Mouse (Mus musculus) R1 (cell line): ENCODE data around the gene Sash3.

ENCODE experiments used
- DNase-seq: peaks from one replicate; pipeline ENCODE4 v3.0.0-alpha.2; 2018; ENCODE audit warnings: low read depth, low spot score

Sash3 gene

DNA sequence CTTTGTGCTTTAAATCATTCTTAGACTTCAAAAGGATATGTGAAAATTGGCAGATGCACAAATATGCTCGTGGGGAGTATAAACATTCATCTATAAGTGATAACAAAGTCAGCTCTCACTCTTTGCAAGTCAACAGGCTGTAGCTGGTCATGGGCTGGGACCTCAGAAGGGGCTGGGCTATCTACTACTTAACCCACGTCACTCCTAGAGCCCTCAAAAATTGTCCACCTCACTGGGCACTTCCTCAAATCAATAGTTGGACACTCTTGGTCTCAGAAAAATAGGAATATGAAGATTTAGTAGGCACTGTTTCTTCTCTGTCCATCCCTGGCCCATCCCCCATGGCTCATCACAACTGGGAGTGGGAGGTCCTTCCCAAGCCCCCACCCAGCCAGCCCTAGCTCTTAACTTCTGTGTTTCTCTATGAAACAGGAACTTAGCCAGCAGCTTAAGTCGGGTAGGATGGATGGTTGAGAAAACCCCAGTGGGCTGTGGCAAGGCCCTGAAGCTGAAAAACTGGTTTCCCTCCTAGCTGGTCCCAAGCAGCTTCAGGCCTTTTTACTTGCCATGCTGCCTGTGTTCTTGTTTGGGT lies 5.9 kb upstream of the Sash3 start:
- no peak for DNase-seq

DNA sequence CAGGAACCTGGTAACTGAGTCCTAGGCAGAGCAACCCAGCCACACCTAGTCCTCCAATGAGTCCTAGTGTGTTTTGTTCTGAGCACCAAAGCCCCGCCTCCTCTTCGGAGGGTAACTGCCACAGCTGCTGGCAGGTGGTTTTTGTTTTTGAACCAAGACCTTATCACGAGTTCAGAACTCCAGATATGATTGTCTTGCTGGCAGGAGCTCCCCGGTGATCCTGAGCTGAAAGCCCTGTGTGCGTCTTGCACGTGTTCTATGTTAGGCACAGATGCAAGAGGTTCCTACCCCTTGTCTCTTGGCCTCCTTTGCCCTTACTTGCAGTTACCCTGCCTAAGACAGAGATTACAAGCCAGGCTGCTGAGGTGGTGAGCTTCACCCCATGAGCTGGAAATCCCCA lies 4.8 kb upstream of the Sash3 start:
- DNase-seq, result peak; percentile 4

DNA sequence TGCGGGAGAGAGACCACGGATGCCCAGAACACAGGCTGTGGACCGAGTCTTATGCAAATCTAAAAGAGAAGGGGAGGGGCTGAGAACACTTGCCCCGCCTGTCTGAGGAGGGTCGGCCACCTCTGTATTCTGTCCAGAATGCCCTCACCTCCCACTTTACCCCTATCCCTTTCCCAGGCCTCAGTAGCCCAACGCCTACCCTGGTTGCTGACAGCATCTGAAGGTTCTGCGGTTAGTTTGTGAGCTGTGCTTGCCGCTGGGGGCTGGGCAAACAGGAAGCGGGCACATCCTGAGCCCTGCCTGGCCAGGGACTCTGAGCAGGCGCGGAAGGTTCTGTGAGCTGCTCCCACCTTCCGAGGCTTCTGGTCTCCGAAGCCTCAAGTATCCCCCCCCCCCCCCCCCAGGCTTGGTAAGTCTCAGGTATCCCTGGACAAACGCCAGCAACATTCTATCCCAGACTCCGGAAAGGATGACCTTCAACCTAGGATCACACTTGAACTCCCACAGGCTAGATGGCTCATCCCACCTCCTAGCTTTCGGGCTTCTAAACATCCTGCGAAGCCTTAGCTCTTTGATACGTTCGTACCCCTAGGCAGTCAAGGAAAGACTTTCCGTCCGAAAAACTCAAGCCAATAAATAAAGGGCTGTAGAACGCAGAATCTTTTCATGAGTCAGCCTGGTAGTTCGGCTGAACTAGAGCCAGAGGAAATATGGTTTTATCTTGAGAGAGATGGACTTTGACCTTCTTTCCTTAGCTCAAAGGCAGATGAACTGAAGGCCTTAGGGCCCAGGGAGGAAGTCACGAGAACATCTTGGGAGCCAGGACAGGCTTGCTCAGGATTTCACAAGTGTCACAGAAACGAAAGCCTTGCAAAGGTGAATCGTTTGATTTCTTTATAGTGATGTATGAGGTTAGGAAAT lies 2.6 kb upstream of the Sash3 start:
- no peak for DNase-seq

DNA sequence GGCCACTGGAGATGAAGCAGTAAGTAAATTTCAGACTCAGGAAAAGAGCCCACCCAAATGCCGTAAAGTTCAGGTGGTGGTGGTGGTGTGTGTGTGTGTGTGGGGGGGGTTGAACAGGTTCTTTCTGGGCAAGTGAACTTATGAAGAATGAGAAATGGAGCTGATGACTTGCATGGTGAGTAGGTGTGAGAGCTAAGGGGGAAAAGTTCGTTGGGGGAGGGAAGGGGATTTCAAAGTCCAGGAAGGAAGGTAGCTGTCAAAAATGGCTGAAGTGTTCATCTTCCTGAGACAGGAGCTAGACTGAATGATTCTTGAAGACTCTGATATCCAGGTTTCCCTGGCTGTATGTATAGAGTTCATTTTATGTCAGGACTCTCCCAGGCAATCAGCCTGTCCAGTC lies 990 bp downstream of the Sash3 start:
- no peak for DNase-seq

- DNase-seq, result no peak
Measured at GRCm38 (mm10) chrX:48147741-48148186, 1.5 kb downstream of the Sash3 start.

DNA sequence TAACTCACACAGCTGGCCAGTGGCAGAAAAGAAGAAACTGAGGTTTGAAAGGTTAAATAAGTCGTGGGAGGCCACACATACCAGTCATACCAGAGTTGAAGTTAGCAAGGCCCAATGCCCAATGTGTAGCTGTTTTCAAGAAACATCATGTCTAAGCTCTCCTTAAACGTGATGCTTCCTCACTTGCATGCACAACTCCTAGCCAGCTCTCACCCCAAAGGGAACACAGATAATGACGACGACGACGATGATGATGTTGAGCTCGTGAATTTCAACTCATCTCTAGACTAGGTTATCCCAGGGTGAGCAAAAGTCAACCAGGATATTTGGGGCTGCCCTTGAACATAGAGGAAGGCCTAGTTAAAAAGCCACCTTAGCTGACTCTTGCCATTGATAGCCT lies 5.9 kb downstream of the Sash3 start:
- DNase-seq, result no peak

GRCm38 (mm10) chrX:48153414-48153813 lies 7.2 kb downstream of the Sash3 start:
- DNase-seq, result no peak

DNA sequence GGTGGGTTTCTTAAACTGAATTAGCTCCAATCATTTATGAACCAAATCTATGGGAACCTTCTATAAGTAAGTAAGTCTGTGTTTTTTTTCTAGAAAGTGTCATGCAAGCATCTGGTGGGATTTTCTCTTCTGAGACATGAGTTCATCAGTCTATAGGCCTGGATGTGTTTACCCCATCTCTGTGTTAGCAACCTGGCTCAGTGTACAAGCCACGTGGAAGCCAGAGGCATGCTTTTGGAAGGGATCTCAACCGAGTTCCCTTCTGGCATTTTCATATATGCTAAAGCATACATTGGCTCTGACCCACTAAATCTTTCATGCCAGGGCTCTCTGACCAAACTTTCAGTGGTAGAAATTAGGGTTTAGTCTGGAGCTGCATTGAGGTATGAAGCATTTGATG lies 7.7 kb downstream of the Sash3 start:
- no peak for DNase-seq

- no peak for DNase-seq
Measured at GRCm38 (mm10) chrX:48155489-48155888, 9.3 kb downstream of the Sash3 start.

GRCm38 (mm10) chrX:48157396-48157795 lies 11.2 kb downstream of the Sash3 start:
- DNase-seq, result no peak

- no peak for DNase-seq
Measured at GRCm38 (mm10) chrX:48158229-48158919, 12.1 kb downstream of the Sash3 start.

DNA sequence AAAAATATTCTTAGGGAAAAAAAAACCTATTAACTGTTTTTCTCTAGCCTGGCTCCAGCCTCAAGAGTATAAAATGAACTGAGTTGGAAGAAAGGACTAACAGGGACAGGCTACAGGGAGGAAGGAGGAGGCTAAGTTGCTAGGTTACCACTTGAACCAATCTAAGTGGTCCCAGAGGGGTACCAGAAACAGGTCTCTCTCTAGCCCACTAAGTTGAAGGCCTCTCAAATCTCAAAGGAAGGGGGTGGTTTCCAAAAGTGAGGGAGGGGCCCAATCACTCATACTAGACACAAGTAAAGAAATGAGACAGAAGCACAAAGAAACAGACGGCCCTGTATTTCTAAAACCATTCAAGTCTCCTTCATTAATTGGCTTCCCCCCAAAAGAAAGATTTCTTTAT lies 23.7 kb downstream of the Sash3 start:
- no peak for DNase-seq

- DNase-seq, result no peak
Measured at GRCm38 (mm10) chrX:48170368-48170767, 24.1 kb downstream of the Sash3 start.

- DNase-seq, result no peak
Measured at GRCm38 (mm10) chrX:48181844-48182243, 35.6 kb downstream of the Sash3 start.

- DNase-seq, result no peak
Measured at GRCm38 (mm10) chrX:48184703-48185102, 38.5 kb downstream of the Sash3 start.

- DNase-seq, result no peak
Measured at GRCm38 (mm10) chrX:48191261-48191660, 45.0 kb downstream of the Sash3 start.

GRCm38 (mm10) chrX:48193235-48194152 lies 47.3 kb downstream of the Sash3 start:
- no peak for DNase-seq

DNA sequence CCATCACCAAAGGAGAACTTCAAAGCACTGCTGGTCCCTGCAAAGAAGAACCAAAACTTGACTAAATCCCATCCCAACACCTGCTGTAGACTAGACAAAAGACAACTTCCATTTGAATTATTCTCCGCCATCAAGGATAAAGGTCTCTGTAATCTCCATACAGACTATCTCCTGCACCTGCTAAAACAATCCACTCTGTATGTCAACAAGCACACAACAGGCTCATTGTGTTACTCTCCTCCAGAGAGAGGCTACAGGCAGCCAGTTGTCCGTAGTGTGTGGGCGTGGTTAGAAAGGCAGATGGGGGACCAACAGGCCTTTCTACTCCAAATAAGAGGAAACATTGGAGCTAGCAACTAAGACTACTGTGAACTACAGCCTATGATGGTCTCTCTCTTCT lies 51.6 kb downstream of the Sash3 start:
- peak; percentile 52 for DNase-seq

- no peak for DNase-seq
Measured at GRCm38 (mm10) chrX:48199026-48199425, 52.8 kb downstream of the Sash3 start.

DNA sequence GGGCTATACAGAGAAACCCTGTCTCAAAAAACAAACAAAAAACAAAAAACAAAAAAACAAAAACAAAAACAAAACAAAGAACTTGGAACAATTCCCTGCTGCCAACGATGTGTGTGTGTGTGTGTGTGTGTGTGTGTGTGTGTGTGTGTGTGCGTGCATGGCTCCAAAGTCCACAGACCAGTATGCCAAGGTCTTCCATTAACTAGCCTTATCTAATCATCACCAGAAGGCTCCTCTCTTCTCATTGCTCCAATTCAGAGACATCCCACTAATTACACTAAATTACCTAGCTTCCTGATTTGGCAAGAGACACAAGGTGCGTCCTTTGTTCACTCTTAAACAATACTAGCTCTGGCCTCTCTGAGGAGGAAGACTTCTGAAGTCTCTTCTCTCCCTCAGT lies 54.5 kb downstream of the Sash3 start:
- DNase-seq, result no peak

- no peak for DNase-seq
Measured at GRCm38 (mm10) chrX:48201973-48202372, 55.7 kb downstream of the Sash3 start.
